Mouse (Mus musculus) cerebellum, adult 8-10 months (tissue): Measurements from ENCODE around the gene Nprl3.

Source experiments
- DNase-seq: peaks from one replicate; pipeline ENCODE4 v3.0.0; 2022

Nprl3 gene

GRCm38 (mm10) chr11:32243205-32243955, 24.1 kb downstream of the Nprl3 start:
- no peak for DNase-seq

- no peak for DNase-seq
Measured at GRCm38 (mm10) chr11:32242209-32242608, 25.3 kb downstream of the Nprl3 start.

DNA sequence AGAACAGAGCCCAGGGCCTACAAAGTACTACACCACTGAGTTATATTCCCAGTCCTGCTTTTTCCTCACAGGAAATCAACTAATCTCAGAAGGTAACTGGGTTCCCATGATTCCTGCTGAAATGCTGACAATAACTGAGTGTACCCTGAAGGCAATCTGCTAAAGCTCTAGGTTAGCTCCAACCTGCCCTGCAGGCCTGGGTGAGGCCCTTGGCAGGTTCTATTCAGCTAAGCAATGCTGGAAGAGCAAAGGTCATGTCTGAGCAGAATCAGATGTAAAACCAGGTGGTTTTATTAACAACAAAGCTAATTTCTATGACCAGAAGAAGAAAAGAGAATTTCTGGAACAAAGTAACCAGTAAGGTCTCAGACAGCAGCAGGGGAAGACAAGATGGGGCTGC, 26.1 kb downstream of the Nprl3 start:
- DNase-seq: no peak

DNA sequence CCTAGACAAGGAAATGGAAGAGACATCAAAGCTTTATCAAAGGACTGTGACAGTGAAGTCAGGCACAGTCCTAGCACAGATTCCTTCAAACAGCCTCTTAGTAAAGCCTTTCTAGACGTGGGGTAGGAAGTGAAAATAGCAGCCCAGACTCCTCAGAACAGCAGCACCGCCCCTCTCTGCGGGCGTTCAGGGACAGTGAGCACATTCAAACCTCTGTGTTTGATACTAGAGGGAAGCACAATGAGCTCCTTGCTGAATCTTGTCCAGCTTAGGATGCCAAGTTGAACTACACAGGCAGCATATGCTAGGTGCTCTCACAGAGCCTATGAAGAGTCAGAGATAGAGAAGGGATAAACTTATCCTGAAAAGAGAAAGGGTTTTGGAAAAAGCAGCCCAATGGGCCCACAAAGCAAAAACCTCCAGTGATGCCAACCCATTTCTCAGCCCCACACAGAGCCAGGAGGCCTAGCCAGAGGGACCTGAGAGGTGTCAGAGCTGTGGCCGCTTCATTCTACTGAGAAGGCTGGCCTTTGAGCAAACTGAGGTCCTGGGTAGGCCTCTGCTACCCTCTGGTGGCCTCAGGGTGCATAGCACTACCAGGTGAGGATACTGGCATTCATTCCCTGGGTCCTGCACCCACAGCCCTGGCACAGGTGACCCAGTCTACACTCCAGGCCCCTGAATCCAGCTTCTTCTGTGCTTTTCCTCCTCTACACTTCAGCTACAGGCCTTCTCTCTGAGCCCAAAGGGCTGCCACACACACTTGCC, 29.2 kb downstream of the Nprl3 start:
- DNase-seq: peak; percentile 86

DNA sequence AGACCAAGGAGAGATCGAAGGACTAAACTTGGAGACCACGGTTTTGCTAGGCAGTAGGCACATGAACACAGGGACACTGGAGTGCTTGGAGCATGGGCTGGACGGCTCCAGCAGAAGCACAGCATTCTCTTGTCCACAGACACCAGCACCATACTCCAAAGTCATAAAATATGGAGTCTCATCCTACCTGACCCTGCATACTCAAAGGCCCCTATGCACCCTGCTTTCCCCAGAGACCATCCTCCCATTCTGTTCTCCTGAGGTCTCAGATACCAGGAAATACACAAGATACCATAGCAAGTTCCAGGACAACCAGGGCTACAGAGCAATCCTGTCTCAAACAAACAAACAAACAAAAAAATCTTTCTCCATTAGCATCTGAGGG, 30.1 kb downstream of the Nprl3 start:
- DNase-seq: no peak

DNA sequence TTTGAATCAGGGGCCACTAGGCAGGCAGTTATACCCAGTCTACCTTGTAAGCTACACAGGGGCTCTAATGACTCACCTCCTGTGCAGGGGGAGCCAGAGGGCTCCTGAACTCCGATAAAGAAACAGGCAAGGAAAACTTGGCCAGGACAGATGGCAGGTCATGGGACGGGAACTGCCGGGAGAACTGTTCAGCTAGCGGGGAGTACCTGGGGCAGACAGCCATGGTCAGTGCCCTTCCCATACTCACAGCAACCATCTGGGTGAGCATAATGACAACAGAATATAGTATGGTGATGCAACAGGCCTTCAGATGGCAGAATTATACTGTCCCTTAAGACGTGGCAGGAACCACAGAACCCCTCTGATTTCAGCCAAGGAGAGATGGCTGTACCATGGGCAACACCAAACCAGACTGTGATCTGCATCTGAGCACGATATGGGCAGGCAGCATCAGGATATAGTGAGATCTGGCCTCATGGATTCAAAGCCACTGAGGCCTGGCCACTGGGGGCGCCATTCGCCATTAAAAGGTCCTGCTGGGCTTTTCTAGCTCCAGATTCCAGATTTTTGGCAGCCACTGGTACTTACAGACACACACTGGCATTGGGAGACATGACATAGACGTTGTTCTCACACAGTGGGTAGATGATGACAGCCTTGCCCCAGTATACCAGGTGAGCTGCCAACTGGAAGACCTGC, 30.6 kb downstream of the Nprl3 start:
- DNase-seq: peak; percentile 71

DNA sequence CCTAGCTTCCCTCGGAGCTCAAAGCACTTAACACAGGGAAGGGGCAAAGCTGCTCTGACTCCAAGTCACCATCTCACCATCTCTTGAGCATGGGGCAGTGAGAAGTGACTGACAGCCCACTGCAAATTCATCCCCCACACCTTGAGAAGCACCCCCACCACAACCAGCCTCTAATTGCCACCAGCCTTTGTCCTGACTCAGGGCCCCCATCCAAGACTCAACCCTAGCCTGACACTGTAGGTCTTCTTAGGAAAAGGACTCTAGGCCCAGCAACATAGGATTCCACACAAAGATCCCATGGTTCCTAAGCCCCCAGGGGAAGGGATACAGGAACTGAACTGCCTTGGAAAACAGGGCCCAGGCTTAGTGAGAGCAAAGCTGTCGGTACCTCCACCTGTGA, 31.4 kb downstream of the Nprl3 start:
- peak; percentile 20 for DNase-seq

DNA sequence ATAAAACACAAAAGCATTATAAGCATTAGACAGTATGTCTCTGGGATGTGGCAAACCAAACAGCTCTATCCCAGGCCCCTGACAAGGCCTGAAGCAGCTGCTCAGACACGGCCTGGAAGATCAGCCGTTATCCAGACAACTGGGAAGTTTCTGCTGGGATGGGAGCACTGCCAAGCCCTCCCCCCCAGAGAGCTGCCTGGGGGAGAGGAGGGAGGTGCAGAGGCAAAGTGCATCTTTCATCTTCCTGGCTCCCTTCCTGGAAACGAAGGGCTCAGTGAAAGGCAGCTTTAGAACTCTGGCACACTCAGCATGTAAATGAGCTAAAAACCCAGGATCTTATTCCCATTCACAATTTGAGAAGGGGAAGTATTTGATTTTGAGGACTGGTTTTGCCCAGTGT, 31.9 kb downstream of the Nprl3 start:
- peak; percentile 42 for DNase-seq

GRCm38 (mm10) chr11:32234816-32235485, 32.6 kb downstream of the Nprl3 start:
- peak; percentile 23 for DNase-seq

DNA sequence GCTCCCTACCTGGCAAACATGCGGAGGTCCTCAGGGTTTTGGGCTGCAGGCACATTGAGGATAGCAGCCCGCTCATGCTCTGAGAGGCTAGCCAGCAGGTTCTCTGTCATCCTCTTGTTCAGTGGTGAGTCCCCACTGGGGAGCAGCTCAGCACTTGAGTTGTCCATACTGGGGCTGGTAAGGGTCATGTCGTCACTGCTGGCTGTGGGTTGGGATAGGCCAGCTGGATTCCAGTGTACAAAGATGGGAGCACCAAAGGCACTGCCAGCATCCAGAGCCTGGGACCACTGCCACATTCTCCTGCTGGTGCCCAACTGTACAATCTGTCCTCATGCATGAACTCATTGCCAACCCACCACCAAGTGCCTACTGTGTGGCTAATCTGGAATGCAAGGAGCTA, 33.6 kb downstream of the Nprl3 start:
- DNase-seq: peak; percentile 39

GRCm38 (mm10) chr11:32232848-32233247, 34.7 kb downstream of the Nprl3 start:
- DNase-seq: peak; percentile 29

DNA sequence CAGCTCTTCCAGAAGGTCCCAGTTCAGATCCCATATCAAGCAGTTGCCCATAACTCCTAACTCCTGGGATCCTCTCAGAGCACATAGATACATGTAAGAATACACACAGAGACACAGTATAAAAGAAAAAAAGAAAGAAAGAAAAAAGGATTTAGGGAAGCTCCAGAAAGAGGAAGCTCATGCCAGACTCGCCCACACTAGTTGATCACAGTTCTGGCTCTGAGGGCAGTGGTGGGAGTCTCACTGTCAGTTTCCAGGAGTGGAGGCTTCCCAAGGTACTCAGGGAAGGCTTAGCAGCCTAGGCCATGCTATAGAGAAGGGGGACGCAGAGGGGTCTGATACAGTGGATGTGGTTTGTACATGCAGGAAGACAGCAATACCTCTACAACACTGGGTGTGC, 36.4 kb downstream of the Nprl3 start:
- no peak for DNase-seq

DNA sequence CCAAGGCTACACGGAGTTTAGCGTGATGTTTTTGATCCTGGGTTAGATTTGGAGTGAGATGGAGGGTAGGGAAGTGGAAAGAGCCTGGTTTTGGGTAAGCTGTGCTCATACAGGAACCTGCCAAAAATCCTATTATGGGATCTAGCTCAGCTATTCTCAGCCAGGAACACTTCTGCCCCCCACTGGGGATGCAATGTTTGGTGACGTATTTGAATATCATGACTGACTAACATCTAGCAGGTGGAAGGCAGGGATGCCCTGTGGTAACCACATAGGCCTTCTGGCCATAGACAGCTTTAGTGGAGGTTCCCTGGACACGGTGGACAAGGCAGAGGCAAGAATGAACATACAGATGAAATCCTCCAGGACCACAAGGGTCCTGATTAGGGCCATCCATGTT, 37.3 kb downstream of the Nprl3 start:
- peak; percentile 52 for DNase-seq

DNA sequence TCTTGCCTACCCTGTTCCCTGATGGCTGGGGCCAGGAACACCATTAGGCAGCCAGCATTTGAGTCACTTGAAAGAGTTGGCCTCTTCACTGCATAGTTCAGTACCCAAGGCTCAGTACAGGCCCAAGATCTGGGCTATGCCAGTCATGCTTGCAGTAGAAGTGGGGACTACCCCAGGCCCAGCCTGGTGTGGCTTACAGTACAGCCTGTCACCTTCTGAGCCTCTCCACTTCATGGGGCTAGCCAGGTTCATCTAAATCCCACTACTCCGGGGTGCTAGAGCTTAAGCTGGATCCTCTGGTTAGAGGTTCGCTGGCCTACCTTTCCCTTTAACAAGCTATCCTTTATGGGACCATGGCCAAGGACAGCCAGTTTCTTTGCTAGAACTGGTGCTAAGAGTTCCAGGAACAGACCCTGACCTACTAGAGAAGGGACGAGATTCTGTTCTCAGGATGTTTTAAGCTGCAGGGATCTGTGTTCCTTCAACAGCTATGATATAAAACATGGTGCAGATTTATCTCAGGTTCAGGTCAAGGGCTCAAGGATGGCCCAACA, 39.1 kb downstream of the Nprl3 start:
- DNase-seq: peak; percentile 18

DNA sequence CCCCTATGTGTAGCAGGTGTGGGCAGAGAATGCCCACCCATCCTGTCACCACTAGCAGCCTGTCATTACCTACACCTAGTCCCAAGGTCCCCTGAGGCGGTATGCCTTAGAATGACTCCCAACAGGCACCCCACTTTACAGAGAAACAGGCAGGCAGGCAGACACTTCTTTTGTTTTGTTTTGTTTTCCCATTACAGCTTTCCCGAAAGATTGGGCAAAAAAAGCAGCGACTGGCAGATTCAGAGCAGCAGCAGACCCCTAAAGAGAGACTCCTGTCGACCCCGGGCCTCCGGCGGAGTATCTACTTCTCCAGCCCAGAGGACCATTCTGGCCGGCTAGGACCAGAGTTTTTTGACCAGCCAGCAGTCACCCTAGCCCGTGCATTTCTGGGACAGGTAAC, 40.0 kb downstream of the Nprl3 start:
- no peak for DNase-seq

DNA sequence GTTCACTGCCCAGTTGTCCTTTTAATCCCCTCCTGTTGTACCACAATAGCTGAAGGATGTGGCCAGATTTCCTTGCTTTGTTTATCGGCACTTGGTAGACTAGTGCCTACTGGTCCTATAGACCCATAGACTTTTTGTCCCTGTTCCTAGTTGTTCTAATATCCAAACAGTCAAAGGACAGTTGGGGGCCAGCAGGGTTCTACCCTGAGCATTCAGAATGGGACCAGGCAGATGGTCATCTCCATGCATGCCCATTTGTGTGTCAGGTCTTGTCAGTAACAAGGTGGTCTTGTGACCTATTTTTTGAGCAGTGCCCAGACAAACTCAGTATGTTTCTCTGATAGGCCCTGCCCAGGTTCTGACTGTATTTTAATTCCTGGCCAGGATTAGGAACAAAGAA, 40.5 kb downstream of the Nprl3 start:
- no peak for DNase-seq

GRCm38 (mm10) chr11:32226124-32226871, 41.2 kb downstream of the Nprl3 start, which contains the start of gene Mpg:
Gene Mpg, plus strand, starts transcription at chr11:32226505.
- DNase-seq: peak; percentile 88

GRCm38 (mm10) chr11:32225222-32226104, 42.0 kb downstream of the Nprl3 start:
- peak; percentile 23 for DNase-seq

GRCm38 (mm10) chr11:32224468-32225139, 42.9 kb downstream of the Nprl3 start:
- DNase-seq: peak; percentile 37

DNA sequence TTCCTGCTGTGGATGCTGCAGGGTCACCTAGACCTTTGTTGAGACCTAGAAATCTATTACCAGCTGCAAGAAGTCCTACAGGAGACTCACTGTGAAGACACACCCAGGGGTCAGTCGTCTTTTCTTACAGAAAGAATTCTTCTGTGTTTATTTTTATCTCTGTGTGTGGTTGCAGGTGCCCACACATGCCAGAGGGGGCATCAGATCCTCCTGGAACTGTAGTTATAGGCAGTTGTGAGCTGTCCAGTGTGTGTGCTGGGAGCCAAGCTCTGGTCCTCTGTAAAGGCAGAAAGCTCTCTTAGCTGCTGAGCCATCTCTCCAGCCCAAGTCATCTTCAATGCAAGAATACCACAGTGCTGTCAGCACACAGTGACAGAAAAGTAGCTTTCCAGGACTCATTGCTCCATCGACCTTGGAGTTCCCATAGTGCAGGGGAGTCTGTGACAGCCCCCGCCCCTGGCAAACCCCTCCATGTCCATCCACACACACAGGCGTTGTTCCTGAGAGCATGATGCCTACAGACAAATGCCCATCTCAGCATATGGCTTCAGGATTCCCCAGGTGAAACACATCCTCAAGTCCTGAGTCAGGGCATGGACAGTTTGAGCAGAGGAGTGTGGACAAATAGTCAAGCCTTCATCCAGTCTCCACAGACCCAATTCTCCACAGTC, 44.1 kb downstream of the Nprl3 start:
- peak; percentile 18 for DNase-seq
